Mouse (Mus musculus) kidney, adult 18-20 months (tissue): Measurements from ENCODE around the gene Chl1.

Source experiments
- DNase-seq: peaks from one replicate; pipeline ENCODE4 v3.0.0; 2021

Gene Chl1

DNA sequence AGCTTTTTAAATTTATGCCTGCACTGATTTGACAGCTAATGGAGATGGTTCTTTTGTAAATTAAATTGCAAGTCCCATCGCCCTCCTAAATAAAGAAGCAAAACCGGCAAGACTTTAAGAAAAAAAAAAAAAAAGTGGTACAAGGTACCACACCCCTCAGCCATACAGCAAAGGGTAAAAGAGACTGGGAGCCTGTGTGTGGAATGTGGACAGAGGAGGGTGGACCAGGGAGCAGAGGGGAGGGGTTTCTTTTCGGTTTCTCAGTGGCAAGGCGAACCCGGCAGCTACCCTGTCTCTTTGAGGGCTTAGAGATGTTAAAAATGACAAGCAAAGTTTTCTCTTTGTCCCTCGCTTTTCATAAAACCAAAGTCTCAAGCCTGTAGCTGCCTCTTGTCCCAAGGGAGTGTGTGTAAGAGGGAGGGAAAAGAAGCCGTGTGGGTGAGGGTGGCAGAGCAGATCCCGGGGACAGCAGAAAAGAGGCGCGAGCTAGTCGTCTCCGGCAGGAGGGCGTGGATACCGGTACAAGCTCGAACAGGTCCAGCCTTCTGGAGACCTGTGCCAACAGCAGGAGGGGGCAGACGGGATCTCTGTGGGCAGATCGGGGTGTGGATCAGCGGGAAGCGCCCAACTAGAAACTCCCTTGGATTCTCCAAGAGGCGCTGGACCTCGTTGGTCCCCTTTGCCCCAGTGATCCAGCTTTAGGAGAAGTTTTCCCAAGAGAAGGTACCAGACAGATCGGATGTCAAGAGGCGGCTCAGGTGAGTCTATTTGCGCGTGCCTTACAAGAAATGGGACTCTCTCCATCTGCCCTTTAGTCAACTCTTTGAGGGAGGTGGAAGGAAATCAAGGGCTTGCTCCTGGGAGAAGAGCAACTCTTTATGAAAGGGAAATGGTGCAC, at the start of gene Chl1:
Gene Chl1, plus strand, starts transcription at position 195 of the 898 bp plus-strand sequence.
- DNase-seq, result peak; percentile 5

DNA sequence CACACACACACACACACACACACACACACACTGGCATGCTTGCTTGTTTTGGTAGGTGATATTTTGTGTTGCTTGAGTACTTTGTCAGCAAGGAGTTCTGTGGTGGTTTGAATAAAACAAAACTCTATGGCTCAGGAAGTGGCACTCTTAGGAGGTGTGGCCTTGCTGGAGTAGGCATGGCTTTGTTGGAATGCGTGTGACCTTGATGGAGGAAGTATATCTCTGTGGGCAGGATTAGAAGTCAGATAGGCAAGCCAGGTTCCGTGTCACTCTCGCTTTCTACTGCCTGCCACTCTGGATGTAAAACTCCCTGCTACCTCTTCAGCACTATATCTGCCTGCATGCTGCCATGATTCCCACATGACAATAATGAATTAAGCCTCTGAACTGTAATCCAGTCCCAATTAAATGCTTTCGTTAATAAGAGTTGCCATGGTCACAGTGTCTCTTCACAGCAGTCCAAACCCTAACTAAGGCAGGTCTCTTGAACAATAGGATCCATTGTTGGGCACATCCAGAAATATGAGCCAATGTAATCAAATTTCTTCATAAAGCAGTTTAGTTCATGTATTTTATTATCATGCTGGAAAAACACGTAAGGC, 44.8 kb upstream of the Chl1 start:
- no peak for DNase-seq

- DNase-seq, result no peak
Measured at GRCm38 (mm10) chr6:103473316-103473715, 37.1 kb upstream of the Chl1 start.

GRCm38 (mm10) chr6:103487199-103487598, 23.2 kb upstream of the Chl1 start:
- no peak for DNase-seq

- no peak for DNase-seq
Measured at GRCm38 (mm10) chr6:103498404-103498803, 12.0 kb upstream of the Chl1 start.

DNA sequence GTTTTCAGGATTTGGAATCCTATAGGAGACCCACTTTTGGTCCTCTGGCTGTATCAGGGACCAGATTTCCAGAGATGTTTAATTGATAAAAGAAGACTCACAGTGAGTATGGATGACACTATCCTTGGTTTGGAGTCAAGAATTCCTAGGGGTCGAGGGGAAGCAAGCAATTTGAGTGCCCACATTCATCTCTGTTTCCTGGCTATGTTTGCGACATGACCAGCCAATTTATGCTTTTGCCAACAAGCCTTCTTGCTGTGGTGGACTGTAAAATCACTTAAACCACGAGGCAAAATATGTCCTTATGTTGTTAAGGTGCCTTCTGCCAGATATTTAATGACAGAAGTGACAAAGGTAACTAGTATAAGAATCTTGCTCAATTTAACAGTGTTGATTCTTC, 6.3 kb upstream of the Chl1 start:
- DNase-seq, result no peak

DNA sequence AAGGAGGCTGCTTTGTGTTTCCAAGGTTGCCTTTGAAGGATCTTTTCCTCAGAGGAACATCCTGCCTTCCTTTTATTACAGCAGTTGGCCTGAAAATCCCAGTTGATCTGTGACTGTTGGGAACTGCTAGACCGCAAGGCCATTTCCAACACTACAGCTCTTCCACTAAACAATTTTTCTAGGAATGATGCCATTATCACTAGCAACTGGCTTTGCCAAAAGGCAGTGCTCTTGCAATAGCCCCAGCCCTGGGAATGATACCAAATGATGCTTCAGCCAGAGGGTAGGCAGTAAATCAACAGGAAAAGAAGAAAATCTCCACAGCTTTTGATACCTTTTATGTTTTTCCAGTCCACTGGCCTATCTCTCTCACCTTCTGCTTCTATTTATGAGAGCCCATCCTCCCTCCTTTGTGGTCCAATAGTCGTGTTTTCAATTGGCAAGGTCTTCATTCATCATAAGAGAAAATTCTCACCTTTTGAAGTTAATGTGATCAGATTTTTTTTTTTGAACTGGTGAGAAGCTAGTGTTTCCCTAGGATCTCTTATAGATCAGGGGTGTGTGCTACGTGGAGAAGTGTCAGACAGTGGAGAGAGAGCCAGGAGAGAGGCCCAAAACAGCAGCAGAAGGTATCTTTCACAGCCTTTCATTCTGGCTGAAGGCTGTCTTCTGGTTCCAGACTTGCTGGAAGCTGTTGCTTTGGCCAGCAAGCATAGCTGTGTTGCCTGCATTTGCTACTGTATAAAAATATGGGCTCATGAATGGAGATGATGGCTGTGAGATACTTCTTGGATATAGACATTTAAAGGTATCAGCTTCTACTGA, 2.4 kb upstream of the Chl1 start:
- DNase-seq, result no peak

- no peak for DNase-seq
Measured at GRCm38 (mm10) chr6:103509596-103509995, 790 bp upstream of the Chl1 start.

DNA sequence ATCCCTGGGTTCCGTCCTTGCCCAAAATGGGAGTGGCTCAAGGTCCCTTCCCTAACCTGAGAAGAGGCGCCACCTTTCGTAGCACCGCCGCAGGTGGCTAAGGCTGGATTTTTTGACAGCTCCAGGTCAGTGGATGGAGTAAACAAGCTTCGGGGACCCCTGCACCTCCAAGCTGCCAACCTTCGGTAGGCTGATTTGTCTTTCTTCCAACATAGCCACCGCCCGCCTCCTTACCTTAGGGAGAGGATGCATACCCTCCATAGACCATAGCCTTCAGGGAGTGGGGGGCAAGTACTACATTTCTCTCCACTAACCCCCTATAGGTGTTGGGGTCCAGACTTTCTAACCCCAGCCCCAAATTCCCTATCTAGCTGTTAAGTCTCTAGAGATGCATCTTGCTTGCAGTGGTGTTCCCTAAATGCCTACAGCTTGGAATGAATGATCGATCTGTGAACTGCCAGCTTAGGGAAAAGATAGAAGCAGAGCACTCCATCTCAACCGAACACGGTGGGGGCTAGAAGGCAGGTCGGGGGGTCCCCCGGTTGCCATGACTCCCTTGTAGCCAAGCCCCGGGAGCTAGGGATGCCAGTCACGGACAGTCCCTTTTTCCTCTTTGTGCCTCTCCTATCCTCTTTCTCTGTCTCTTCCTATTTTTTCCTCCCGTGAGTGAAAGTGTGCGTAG, 1.0 kb downstream of the Chl1 start:
- DNase-seq, result no peak

- peak; percentile 5 for DNase-seq
Measured at GRCm38 (mm10) chr6:103511972-103512565, 1.7 kb downstream of the Chl1 start.

DNA sequence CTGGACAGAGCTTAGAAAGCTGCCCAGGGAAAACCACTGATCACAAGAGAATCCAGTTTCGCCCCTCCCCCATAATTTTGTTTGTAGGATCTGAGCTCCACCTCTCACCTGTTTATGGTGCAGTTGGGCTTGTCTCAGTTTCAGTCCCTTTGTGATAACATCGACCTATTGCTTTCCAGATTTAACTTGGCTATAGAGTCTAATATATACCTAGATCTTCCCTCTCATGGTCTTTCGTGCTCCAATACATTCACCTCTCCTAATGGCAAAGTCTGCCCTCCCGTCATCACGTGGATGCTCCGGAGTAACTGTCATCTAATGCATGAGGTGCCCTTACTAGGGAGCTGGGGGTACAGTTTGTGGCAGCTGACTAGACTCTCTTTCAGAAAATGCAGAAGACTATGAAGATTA, 2.5 kb downstream of the Chl1 start:
- no peak for DNase-seq

DNA sequence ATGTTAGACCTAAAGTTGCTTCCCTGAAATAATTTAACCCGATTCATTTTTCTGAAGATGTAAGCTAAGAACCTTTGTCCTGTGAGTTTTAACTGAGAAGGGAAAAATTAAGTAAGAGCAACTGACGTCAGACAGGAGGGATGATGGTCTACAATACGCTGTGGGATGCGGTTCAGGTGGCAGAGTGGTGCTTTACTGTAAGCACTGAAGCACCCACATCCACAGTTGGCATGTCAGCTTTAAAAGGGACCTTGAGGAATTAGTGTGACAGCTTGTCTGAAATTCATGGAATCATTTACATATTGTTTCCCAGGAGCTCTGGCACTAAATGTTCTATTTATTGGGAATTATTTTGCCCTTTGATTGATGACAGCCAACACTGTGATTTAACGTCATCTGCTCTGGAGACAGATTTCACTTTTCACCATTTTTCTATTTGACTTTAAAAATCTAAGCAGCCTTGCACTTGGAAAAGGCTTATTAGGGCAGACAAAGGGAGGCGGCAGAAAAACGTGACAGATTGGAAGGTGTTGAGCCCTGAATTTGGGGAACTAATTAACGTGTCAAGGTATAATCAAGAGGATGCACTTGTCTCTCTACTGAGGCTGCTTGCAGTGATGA, 3.3 kb downstream of the Chl1 start:
- DNase-seq, result no peak

DNA sequence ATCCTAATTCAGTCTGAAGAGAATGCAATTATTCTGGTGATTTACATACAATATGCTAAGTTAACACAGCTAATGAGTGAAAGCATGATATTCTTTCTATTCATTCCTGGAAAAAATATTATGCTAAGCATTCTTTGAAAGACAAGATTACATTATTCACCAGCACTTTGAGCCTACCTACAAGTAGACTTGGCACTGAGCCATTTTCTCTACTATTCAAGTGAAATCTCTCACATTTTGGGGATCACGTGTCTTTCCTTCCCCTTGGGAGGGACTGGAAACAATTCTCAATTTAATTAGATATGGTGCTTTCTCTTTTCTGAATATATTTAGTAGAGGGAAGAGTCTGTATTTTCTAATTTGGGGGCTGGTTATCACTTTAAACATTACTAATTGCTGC, 4.0 kb downstream of the Chl1 start:
- no peak for DNase-seq

- DNase-seq, result no peak
Measured at GRCm38 (mm10) chr6:103514756-103515155, 4.4 kb downstream of the Chl1 start.

GRCm38 (mm10) chr6:103519596-103519995, 9.2 kb downstream of the Chl1 start:
- DNase-seq, result no peak

DNA sequence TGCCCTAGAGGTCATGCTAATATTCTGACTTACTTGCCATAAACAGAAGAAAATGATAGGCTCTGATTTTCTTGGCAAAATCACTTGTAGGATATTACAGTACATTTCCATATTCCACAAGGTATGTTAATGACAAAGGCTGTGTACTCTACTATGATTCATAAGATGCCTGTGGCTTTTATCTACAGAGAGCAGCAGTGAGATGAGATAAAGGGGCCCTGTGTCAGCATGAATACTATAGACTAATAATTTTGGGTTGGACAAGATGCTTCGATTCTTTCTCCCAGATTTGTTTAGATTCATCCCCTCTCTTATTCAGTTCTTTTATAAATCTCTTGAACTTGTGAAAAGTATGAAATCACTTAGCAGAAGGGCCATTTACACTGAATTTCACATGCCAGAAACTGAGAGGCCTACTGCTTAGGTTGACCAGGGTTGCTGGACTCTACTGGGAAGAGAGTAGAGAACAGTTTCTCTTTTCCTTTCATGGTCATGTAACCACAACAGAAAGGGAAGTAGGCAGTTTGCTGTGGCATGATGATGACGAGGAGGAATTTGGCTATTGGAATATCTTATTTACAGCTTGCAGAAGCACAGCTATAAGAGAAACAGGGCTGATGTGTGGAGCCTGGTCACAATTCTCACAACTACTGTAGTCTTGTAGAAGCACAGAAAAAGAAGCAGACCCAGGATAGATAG, 15.1 kb downstream of the Chl1 start:
- no peak for DNase-seq

- DNase-seq, result no peak
Measured at GRCm38 (mm10) chr6:103526945-103527777, 16.8 kb downstream of the Chl1 start.

DNA sequence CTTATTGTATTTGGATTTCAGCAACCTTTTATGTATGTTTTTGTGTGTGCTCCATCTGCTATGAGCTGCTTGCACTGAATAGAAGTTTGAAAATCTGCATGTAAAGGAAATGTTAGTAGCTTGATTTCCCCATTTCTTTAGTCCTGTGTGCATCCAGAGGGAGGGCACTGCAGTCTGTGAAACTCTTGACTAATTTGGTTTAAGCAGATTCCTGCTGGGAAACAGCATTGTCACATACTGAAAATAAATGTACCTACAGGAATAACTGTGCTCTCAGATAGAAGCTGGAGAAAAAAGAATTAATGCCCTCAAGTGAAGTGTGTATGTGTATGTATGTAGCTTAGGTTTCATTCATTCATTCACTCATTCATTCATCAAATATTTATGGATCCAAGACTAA, 22.7 kb downstream of the Chl1 start:
- DNase-seq, result no peak

GRCm38 (mm10) chr6:103534027-103534426, 23.6 kb downstream of the Chl1 start:
- DNase-seq, result no peak

- no peak for DNase-seq
Measured at GRCm38 (mm10) chr6:103542576-103542975, 32.2 kb downstream of the Chl1 start.
